Mouse (Mus musculus) 3T3-L1 (cell line): ENCODE measurements around the gene Tpk1.

Source experiments
- DNase-seq: peaks from one replicate; pipeline ENCODE4 v3.0.0-alpha.2; 2015; ENCODE audit warnings: low read depth, low spot score

Gene Tpk1

GRCm38 (mm10) chr6:43665677-43666546 is at the start of gene Tpk1:
Tpk1 (minus strand) TSS chr6:43666278.
- DNase-seq = peak; percentile 92

- DNase-seq = no peak
Observed at GRCm38 (mm10) chr6:43702810-43703614, 36.9 kb upstream of the Tpk1 start.

- no peak for DNase-seq
Observed at GRCm38 (mm10) chr6:43691863-43692262, 25.8 kb upstream of the Tpk1 start.

- peak; percentile 68 for DNase-seq
Observed at GRCm38 (mm10) chr6:43685985-43686384, 19.9 kb upstream of the Tpk1 start.

- DNase-seq = no peak
Observed at GRCm38 (mm10) chr6:43682535-43682934, 16.5 kb upstream of the Tpk1 start.

- DNase-seq = no peak
Observed at GRCm38 (mm10) chr6:43678689-43679212, 12.7 kb upstream of the Tpk1 start.

- DNase-seq = no peak
Observed at GRCm38 (mm10) chr6:43677566-43677965, 11.5 kb upstream of the Tpk1 start.

GRCm38 (mm10) chr6:43676139-43676538 is 10.1 kb upstream of the Tpk1 start:
- peak; percentile 59 for DNase-seq

GRCm38 (mm10) chr6:43674986-43675760 is 9.1 kb upstream of the Tpk1 start:
- peak; percentile 8 for DNase-seq

GRCm38 (mm10) chr6:43670939-43671338 is 4.9 kb upstream of the Tpk1 start:
- no peak for DNase-seq

- no peak for DNase-seq
Observed at GRCm38 (mm10) chr6:43667681-43668080, 1.6 kb upstream of the Tpk1 start.

- no peak for DNase-seq
Observed at GRCm38 (mm10) chr6:43666611-43667400, 728 bp upstream of the Tpk1 start.

- no peak for DNase-seq
Observed at GRCm38 (mm10) chr6:43661822-43662221, 4.3 kb downstream of the Tpk1 start.

GRCm38 (mm10) chr6:43658290-43658689 is 7.8 kb downstream of the Tpk1 start:
- no peak for DNase-seq

- no peak for DNase-seq
Observed at GRCm38 (mm10) chr6:43657845-43658244, 8.2 kb downstream of the Tpk1 start.

GRCm38 (mm10) chr6:43654876-43655456 is 11.1 kb downstream of the Tpk1 start:
- DNase-seq = no peak

- peak; percentile 23 for DNase-seq
Observed at GRCm38 (mm10) chr6:43649516-43649915, 16.6 kb downstream of the Tpk1 start.

- DNase-seq = no peak
Observed at GRCm38 (mm10) chr6:43645674-43646073, 20.4 kb downstream of the Tpk1 start.

- peak; percentile 42 for DNase-seq
Observed at GRCm38 (mm10) chr6:43645105-43645504, 21.0 kb downstream of the Tpk1 start.

GRCm38 (mm10) chr6:43643718-43644117 is 22.4 kb downstream of the Tpk1 start:
- peak; percentile 34 for DNase-seq
